Mouse (Mus musculus) spleen, adult 2 months (tissue): ENCODE measurements around the gene Casr. TPM values are rescaled to one million over a fixed set of nuclear protein-coding genes. Genes with fewer than 3 reads are reported as not detected.

Source experiments
- DNase-seq, 2 experiments: peaks; one replicate each; pipeline versions ENCODE4 v3.0.0 to v3.0.0-alpha.2; 2012 to 2021; ENCODE audit warnings: low spot score in 2 of 2, low read depth in 1 of 2
- H3K27ac ChIP-seq: fragments of 200-500 bp; 2 replicates; pipeline ENCODE4 v1.5.1; 2012; ENCODE audit warnings: low read length, inconsistent platforms; ENCODE audit not compliant: insufficient read depth
- H3K27me3 ChIP-seq: fragments of 200-500 bp; 2 replicates; pipeline ENCODE4 v1.6.1; 2012; ENCODE audit warnings: mild to moderate bottlenecking, moderate library complexity, low read length, inconsistent platforms; ENCODE audit not compliant: control insufficient read depth, insufficient read depth
- H3K36me3 ChIP-seq: fragments of 200-500 bp; 2 replicates; pipeline ENCODE4 v1.6.1; 2012; ENCODE audit warnings: mild to moderate bottlenecking, low read length, inconsistent platforms; ENCODE audit not compliant: control insufficient read depth, insufficient read depth
- H3K4me1 ChIP-seq: fragments of 200-500 bp; 2 replicates; pipeline ENCODE4 v1.6.1; 2011; ENCODE audit warnings: inconsistent platforms; ENCODE audit not compliant: control insufficient read depth, insufficient read depth, insufficient read length
- H3K4me3 ChIP-seq: fragments of 200-500 bp; 2 replicates; pipeline ENCODE4 v1.5.1; 2011; ENCODE audit warnings: mild to moderate bottlenecking, inconsistent platforms; ENCODE audit not compliant: insufficient read depth, insufficient read length; ENCODE audit errors: extremely low read depth
- CTCF ChIP-seq: fragments of 200-500 bp; IDR thresholded peaks from 2 replicates; pipeline ENCODE4 v1.5.1; 2011; ENCODE audit warnings: mild to moderate bottlenecking, inconsistent platforms; ENCODE audit not compliant: insufficient read depth, insufficient read length, insufficient replicate concordance; ENCODE audit errors: extremely low read depth
- POLR2A ChIP-seq: fragments of 200-500 bp; IDR thresholded peaks from 2 replicates; pipeline ENCODE4 v1.6.1; 2011; ENCODE audit warnings: low read depth, low read length, inconsistent platforms
- WGBS: fragments of 180-500 bp; shearing (Covaris S2); methylation state at CpG from one replicate; pipeline ENCODE4 v1.1.7; 2018; 5-methylcytosine and 5-hydroxymethylcytosine counted together
- polyA plus RNA-seq: library from polyadenylated mRNA; depleted of rRNA; stranded (reverse); fragments of >200 nt; gene quantifications from 2 replicates; pipeline ENCODE4 v1.2.3, GENCODE M21; 2012; rRNA removed

Casr gene
- polyA plus RNA-seq, 1 experiment = 0.01 TPM

DNA sequence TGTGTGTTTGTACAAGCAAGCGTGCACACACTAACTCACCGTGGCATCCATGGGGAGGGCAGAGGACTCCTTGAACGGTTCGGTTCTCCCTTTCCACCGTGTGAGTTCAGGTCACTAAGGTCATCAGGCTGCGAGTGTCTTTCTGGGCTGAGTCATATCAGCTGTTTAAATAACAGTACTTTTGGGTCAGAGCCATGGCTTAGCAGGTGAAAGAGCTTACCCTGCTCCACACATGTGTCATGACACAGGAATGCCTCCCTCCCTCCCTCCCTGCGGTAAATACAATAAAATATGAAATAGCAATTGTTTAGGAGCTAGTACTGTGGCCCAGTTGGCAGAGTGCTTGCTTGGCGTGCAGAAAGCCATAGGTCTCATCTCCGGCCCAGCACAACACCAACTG is 92.6 kb downstream of the Casr start:
- no peak overlapping the region for H3K4me3 ChIP-seq
- no peaks in the 10 kb centered on the region for H3K36me3 ChIP-seq
- H3K27me3 ChIP-seq = no peaks in the 10 kb centered on the region; the same call in 1 of the 2 replicates
- WGBS = 84% methylated on average over 9 of the region's 9 CpGs
- no peak for TF ChIP-seq CTCF
- no peak for DNase-seq
- no peak overlapping the region for H3K27ac ChIP-seq
- H3K4me1 ChIP-seq = no peaks in the 10 kb centered on the region

DNA sequence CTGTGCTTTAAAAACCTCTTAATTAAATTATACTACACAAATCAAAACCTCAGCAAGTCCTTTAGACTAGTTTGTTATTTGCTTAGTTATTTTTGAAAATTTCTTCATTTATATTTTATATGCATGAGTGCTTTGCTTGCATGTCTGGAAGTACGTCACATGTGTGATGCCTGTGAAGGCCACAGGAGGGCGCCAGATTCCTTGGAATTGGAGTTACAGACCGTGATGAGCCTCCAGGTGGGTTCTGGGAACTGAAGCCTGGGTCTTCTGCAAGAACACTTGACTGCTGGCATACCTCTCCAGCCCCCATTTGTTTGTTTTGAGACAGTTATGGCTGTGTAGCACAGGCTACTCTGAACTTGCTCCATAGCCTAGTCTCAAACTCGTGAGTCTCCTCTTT is 93.1 kb downstream of the Casr start:
- Histone ChIP-seq H3K36me3 (no peaks in the 10 kb centered on the region), H3K27ac (no peak overlapping the region), H3K4me1 (no peaks in the 10 kb centered on the region), H3K27me3 (no peaks in the 10 kb centered on the region; the same call in 1 of the 2 replicates), H3K4me3 (no peak overlapping the region)
- TF ChIP-seq POLR2A = no peak
- peak; percentile 16; the same call in 1 of the 2 replicates for TF ChIP-seq CTCF
- 75% methylated on average over 4 of the region's 4 CpGs for WGBS
- DNase-seq = no peak

DNA sequence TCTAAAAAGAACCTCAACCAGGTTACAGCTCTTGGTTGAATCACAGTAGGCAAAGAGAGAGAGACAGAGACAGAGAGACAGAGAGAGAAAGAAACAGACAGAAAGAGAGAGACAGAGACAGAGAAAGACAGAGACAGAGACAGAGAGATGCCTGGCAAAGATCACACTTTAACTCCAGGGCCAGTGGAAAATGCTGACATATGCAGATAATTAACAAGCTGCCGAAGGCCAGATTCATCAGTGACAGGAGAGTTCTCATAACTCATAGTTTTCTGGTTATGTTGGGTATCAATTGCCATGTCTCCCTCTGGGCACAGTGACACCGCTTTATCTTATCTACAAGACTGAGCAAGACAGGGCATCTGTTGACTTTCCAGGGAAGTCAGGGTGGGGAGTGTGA is 94.0 kb downstream of the Casr start:
- Histone ChIP-seq H3K36me3 (no peaks in the 10 kb centered on the region), H3K27me3 (no peaks in the 10 kb centered on the region; the same call in 1 of the 2 replicates), H3K4me1 (no peaks in the 10 kb centered on the region), H3K27ac (no peak overlapping the region), H3K4me3 (no peak overlapping the region)
- TF ChIP-seq CTCF (no peak), POLR2A (no peak)
- WGBS = 89% methylated on average over 2 of the region's 2 CpGs
- no peak for DNase-seq

DNA sequence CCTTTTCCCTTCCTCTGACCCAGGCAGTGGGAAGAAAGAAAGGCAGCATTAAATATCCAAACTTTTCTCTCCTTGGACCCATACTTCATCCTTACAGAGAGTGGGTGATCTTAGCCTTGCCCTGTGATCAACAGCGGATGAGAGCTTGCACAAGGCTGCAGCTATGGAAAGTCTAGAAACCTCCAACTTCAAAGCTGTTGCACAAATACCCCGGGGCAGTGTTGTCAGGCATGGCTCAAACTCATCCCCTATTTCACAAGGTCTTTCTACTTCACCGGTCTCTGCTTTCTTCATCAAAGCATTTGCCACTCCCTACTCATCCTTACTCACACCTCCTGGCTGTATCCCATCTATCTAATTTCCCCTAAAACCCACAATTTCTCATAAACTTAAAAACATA is 96.5 kb downstream of the Casr start:
- H3K4me1 ChIP-seq = no peaks in the 10 kb centered on the region
- no peak for DNase-seq
- H3K27ac ChIP-seq = no peak overlapping the region
- H3K4me3 ChIP-seq = no peak overlapping the region
- H3K27me3 ChIP-seq = no peaks in the 10 kb centered on the region; the same call in 1 of the 2 replicates
- H3K36me3 ChIP-seq = no peaks in the 10 kb centered on the region
- TF ChIP-seq POLR2A (no peak), CTCF (no peak)
- WGBS = 82% methylated on average over 3 of the region's 3 CpGs

DNA sequence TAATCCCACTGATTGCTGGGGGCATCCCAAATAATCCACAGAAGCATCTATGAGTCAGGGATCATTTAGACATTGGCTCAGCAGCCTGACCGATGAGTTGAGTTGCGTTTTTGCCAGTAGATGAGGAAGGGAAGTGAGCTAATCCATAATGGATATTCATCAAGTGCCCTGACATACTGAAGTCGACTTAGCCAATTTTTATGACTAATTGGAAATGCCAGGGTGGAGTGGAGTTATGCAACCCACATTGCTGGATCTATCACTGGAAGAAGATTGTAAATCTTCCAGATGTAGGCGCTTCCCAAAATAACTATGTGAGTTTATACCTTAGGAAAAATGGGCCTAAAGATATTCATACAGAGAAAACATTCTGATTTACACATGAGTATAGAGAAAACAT is 97.9 kb downstream of the Casr start:
- 73% methylated on average over 4 of the region's 4 CpGs for WGBS
- DNase-seq = no peak
- TF ChIP-seq POLR2A = no peak
- TF ChIP-seq CTCF = no peak
- Histone ChIP-seq H3K4me1 (no peaks in the 10 kb centered on the region), H3K4me3 (no peak overlapping the region), H3K27ac (no peak overlapping the region), H3K27me3 (no peaks in the 10 kb centered on the region; the same call in 1 of the 2 replicates), H3K36me3 (no peaks in the 10 kb centered on the region)

DNA sequence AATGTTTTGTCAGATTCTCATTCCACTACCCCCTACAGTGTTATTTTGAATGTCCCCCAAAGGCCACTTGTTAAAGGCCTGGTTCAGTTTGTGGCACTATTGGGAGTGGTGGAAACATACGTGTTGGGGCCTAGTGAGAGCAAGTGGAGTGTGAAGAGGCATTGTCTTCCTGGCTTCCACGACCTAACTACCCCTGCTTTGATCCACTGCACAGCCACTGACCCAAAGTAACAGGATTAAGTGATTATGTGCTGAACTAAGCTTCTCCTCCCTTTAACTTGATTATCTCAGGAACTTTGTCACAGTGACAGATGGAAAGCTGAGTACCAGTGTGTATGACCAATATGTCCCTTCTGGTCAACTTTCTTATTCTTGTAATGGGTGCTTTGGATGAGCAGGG is 101.5 kb downstream of the Casr start:
- DNase-seq = no peak
- H3K27ac ChIP-seq = no peak overlapping the region
- 67% methylated on average over 2 of the region's 2 CpGs for WGBS
- no peaks in the 10 kb centered on the region for H3K27me3 ChIP-seq
- no peak overlapping the region for H3K4me3 ChIP-seq
- no peaks in the 10 kb centered on the region for H3K36me3 ChIP-seq
- TF ChIP-seq CTCF (no peak), POLR2A (no peak)
- H3K4me1 ChIP-seq = no peaks in the 10 kb centered on the region

DNA sequence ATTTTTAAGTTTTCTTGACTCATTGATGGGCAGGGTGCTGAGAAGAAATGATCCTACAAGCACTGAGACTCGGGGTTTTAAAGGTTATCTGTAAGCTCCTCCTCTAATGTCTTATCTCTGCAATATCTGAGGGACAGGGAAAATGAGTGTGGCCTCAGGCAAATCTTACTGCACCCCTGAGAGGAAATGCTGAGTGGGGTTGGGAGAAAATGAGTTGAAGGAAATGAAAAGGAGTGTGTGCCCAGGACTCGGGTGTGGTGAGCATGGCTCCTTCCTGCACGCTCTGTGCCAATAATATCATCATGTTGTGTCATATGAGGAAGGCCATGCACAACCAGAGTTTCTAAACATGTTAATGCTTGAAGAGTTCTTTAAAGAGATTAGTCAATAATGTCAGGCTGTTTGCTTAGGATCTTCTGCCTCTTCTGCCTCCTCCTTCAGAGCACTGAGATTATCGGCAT is 106.6 kb downstream of the Casr start, which contains the start of gene Stfa3:
TSS of gene Stfa3 (minus strand) at position 51 of the 461 bp plus-strand sequence.
- Histone ChIP-seq H3K4me1 (no peaks in the 10 kb centered on the region), H3K27ac (no peak within 1 kb of the TSS), H3K27me3 (no peaks in the 10 kb centered on the region), H3K36me3 (no peaks in the 10 kb centered on the region), H3K4me3 (no peak within 1 kb of the TSS)
- 59% methylated on average over 4 of the region's 4 CpGs for WGBS
- no peak for TF ChIP-seq POLR2A
- TF ChIP-seq CTCF = no peak
- no peak for DNase-seq

Other genes starting within 250 kb of the Casr start
- gene BC117090, start 227.8 kb downstream of the Casr start, polyA plus RNA-seq = not detected in 2 replicates
- not detected in 2 replicates for gene BC100530, start 194.4 kb downstream of the Casr start, polyA plus RNA-seq
- gene Stfa2, start 153.7 kb downstream of the Casr start, polyA plus RNA-seq = not detected in 2 replicates
- not detected in 2 replicates for gene Stfa3, start 106.7 kb downstream of the Casr start, polyA plus RNA-seq
- gene Cd86, start 103.9 kb upstream of the Casr start, polyA plus RNA-seq = 10.9 and 15.3 TPM in 2 replicates
- 2.0 and 2.3 TPM in 2 replicates for gene Ildr1, start 131.8 kb upstream of the Casr start, polyA plus RNA-seq
- 1.2 and 2.1 TPM in 2 replicates for gene Slc15a2, start 222.8 kb upstream of the Casr start, polyA plus RNA-seq